Mouse (Mus musculus) adrenal gland, adult 10 weeks (tissue): ENCODE measurements around the gene Arl3. TPM values are rescaled to one million over a fixed set of nuclear protein-coding genes. Genes with fewer than 3 reads are reported as not detected.

Source experiments
- polyA plus RNA-seq: library from polyadenylated mRNA; stranded (reverse); fragments of 350-450 nt; fragmentation: Illumina TruSeq; extraction: RNeasy Lipid Tissue Mini Kit (QIAGEN cat#74804); gene quantifications from one replicate; pipeline ENCODE4 v1.2.3, GENCODE M21; 2014; ENCODE audit warnings: low read depth, low replicate concordance

The Arl3 gene
- 130 TPM for polyA plus RNA-seq

GRCm38 (mm10) chr19:46572951-46573937 lies at the start of gene Arl3, which contains the start of gene Sfxn2:
TSS of gene Arl3 (minus strand) at chr19:46573198.
TSS of gene Sfxn2 (plus strand) at chr19:46573365.

DNA sequence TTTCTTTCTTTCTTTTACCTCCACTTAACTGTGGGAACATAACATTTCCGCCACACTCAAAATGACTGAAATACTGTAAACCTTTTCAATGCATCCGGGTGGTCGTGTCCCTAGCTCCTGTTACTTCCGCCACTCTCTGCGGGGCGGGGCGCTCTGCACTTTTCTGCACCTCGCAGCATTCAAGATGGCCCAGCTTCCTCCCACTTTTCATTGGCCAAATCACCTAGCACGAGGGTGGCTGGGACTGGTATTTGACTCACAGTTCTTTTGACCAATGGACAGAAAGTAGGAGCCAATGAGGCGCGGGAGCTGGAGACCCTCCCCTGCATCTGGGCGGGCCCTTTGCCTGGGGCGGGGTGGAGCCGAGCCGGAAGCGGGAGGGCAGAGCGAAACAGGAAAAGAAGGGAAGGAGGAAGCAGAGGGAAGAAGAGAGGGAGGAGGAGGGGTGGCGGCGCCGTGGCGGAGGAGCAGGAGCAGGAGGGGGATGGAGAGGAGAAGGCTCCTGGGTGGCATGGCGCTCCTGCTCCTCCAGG lies 25.8 kb upstream of the Arl3 start, which contains the start of gene Wbp1l:
Gene Wbp1l (plus strand): TSS at position 365 of the 533 bp plus-strand sequence.

GRCm38 (mm10) chr19:46501401-46502068 lies 71.5 kb downstream of the Arl3 start, which contains the start of gene Trim8:
TSS of gene Trim8 (plus strand) at chr19:46501702.

Other genes with a start within 250 kb of the Arl3 start
- gene Psd, start 246.0 kb downstream of the Arl3 start, polyA plus RNA-seq: not detected
- gene Fbxl15, start 245.0 kb downstream of the Arl3 start, polyA plus RNA-seq: not detected
- 7.5 TPM for gene Cuedc2, start 234.5 kb downstream of the Arl3 start, polyA plus RNA-seq
- 0.58 TPM for gene Mfsd13a, start 232.1 kb downstream of the Arl3 start, polyA plus RNA-seq
- 1.2 TPM for gene 2310034G01Rik, start 222.9 kb downstream of the Arl3 start, polyA plus RNA-seq
- 56.5 TPM for gene Actr1a, start 177.4 kb downstream of the Arl3 start, polyA plus RNA-seq
- 6.1 TPM for gene Sufu, start 176.3 kb downstream of the Arl3 start, polyA plus RNA-seq
- 6.5 TPM for gene Trim8, start 71.5 kb downstream of the Arl3 start, polyA plus RNA-seq
- gene Sfxn2, start 167 bp upstream of the Arl3 start, polyA plus RNA-seq: 6.8 TPM
- gene Wbp1l, start 25.9 kb upstream of the Arl3 start, polyA plus RNA-seq: 35.2 TPM
- not detected for gene Cyp17a1, start 100.0 kb upstream of the Arl3 start, polyA plus RNA-seq
- 40.8 TPM for gene Borcs7, start 116.7 kb upstream of the Arl3 start, polyA plus RNA-seq
- gene As3mt, start 134.3 kb upstream of the Arl3 start, polyA plus RNA-seq: 41.6 TPM
- gene Cnnm2, start 188.4 kb upstream of the Arl3 start, polyA plus RNA-seq: 13.8 TPM